Mouse (Mus musculus) frontal cortex, postnatal 10 days (tissue): ENCODE results near the gene Rad21l.
A peak's percentile ranks its signal among the peaks of the same experiment; 100 is the strongest.

Source experiments
- DNase-seq, 2 experiments: peaks; one replicate each; pipeline ENCODE4 v3.0.0; 2022; ENCODE audit warnings: low spot score in 2 of 2, mixed read lengths in 1 of 2

The Rad21l gene

GRCm38 (mm10) chr2:151668433-151668832, at the start of gene Rad21l:
Gene Rad21l, minus strand, starts transcription at chr2:151668533.
- no peak for DNase-seq

GRCm38 (mm10) chr2:151716318-151717055, 48.2 kb upstream of the Rad21l start:
- DNase-seq: no peak

- DNase-seq: no peak
Measured at GRCm38 (mm10) chr2:151715526-151715925, 47.2 kb upstream of the Rad21l start.

- no peak for DNase-seq
Measured at GRCm38 (mm10) chr2:151712647-151713046, 44.3 kb upstream of the Rad21l start.

GRCm38 (mm10) chr2:151702851-151703190, 34.5 kb upstream of the Rad21l start:
- no peak for DNase-seq

GRCm38 (mm10) chr2:151702146-151702850, 34.0 kb upstream of the Rad21l start:
- peak in 1 of 2 experiments; percentile 48 for DNase-seq

- no peak for DNase-seq
Measured at GRCm38 (mm10) chr2:151701231-151702145, 33.2 kb upstream of the Rad21l start, which contains the start of gene Tmem74b. Gene Tmem74b, plus strand, starts transcription at chr2:151702008.

- DNase-seq: no peak
Measured at GRCm38 (mm10) chr2:151682976-151683375, 14.6 kb upstream of the Rad21l start.

- DNase-seq: no peak
Measured at GRCm38 (mm10) chr2:151682357-151682756, 14.0 kb upstream of the Rad21l start.

- DNase-seq: no peak
Measured at GRCm38 (mm10) chr2:151676234-151676633, 7.9 kb upstream of the Rad21l start.

- DNase-seq: no peak
Measured at GRCm38 (mm10) chr2:151670968-151671329, 2.6 kb upstream of the Rad21l start.

GRCm38 (mm10) chr2:151670026-151670967, 2.0 kb upstream of the Rad21l start:
- DNase-seq: no peak

GRCm38 (mm10) chr2:151652053-151652452, 16.3 kb downstream of the Rad21l start:
- no peak for DNase-seq

- no peak for DNase-seq
Measured at GRCm38 (mm10) chr2:151636015-151636402, 32.3 kb downstream of the Rad21l start.

- DNase-seq: no peak
Measured at GRCm38 (mm10) chr2:151635362-151636014, 32.8 kb downstream of the Rad21l start.

GRCm38 (mm10) chr2:151634903-151635302, 33.4 kb downstream of the Rad21l start:
- no peak for DNase-seq

- DNase-seq: no peak
Measured at GRCm38 (mm10) chr2:151632982-151633381, 35.4 kb downstream of the Rad21l start.

- peak; percentile 72 for DNase-seq
Measured at GRCm38 (mm10) chr2:151632159-151632814, 36.0 kb downstream of the Rad21l start, which contains the start of gene Snph. Gene Snph, minus strand, starts transcription at chr2:151632593.

- peak in 1 of 2 experiments; percentile 9 for DNase-seq
Measured at GRCm38 (mm10) chr2:151631406-151632158, 36.8 kb downstream of the Rad21l start.
